Comparison of ENCODE assay signal across 42 mouse cellular contexts in genomic region chr5:107798290-107798689, GRCm38 (mm10). TPM values are rescaled to one million over a fixed set of nuclear protein-coding genes. Genes with fewer than 3 reads are reported as not detected.
"Had no signal": no experiment of that assay in that cellular context is flagged by ENCODE, and none has a peak within 500 bp of the region (broad histone marks: within the 10 kb centered on the region; RNA-seq: fewer than 3 reads in every experiment).

No protein-coding gene starts in this region.

- H3K4me3 ChIP-seq: limb, embryonic 10.5 days; limb, embryonic 12.5 days; limb, embryonic 13.5 days; limb, embryonic 15.5 days; liver, embryonic 12.5 days; liver, embryonic 13.5 days; liver, embryonic 15.5 days; lung, embryonic 15.5 days; megakaryocyte, embryonic 14.5 days; midbrain, embryonic 10.5 days; midbrain, embryonic 12.5 days; midbrain, embryonic 13.5 days; midbrain, embryonic 15.5 days; myocyte had no signal

- H3K9ac ChIP-seq: limb, embryonic 12.5 days; limb, embryonic 13.5 days; limb, embryonic 15.5 days; liver, embryonic 12.5 days; liver, embryonic 13.5 days; liver, embryonic 14.5 days; liver, embryonic 15.5 days; liver, postnatal 0 days; lung, embryonic 14.5 days; lung, embryonic 15.5 days; midbrain, embryonic 12.5 days; midbrain, embryonic 13.5 days; midbrain, embryonic 15.5 days had no signal

- H3K27me3 ChIP-seq: limb, embryonic 12.5 days; limb, embryonic 13.5 days; limb, embryonic 15.5 days; liver, embryonic 12.5 days; liver, embryonic 13.5 days; liver, embryonic 15.5 days; lung, embryonic 15.5 days; midbrain, embryonic 12.5 days; midbrain, embryonic 13.5 days; midbrain, embryonic 15.5 days had no signal

- ATAC-seq: liver, embryonic 12.5 days; liver, postnatal 0 days; lung, postnatal 0 days; midbrain, embryonic 13.5 days; midbrain, embryonic 15.5 days; midbrain, embryonic 16.5 days had no signal

- H3K4me1 ChIP-seq: limb, embryonic 10.5 days; limb, embryonic 12.5 days; limb, embryonic 13.5 days; limb, embryonic 15.5 days; liver, embryonic 12.5 days; midbrain, embryonic 10.5 days; midbrain, embryonic 12.5 days; midbrain, embryonic 13.5 days; midbrain, embryonic 15.5 days had no signal

- DNase-seq: left cerebral cortex, postnatal 4 days; liver; liver, embryonic 13.5 days; liver, postnatal 0 days; lung, adult 18-20 months; lung, adult 2 months; lung, embryonic 14.5 days; lung, postnatal 10 days; lung, postnatal 14 days; lung, postnatal 36 days; lung, postnatal 4 days; midbrain, embryonic 14.5 days had no signal

- H3K36me3 ChIP-seq: midbrain, embryonic 15.5 days had no signal

- H3K9me3 ChIP-seq: limb, embryonic 10.5 days; limb, embryonic 12.5 days; limb, embryonic 13.5 days; limb, embryonic 15.5 days; liver, embryonic 12.5 days; liver, embryonic 13.5 days; liver, embryonic 15.5 days; lung, embryonic 15.5 days; megakaryocyte, embryonic 14.5 days; midbrain, embryonic 10.5 days; midbrain, embryonic 12.5 days; midbrain, embryonic 13.5 days; midbrain, embryonic 15.5 days had no signal

- H3K4me2 ChIP-seq: limb, embryonic 12.5 days; limb, embryonic 13.5 days; limb, embryonic 15.5 days; liver, embryonic 11.5 days; liver, embryonic 12.5 days; liver, embryonic 13.5 days; liver, embryonic 15.5 days; lung, embryonic 14.5 days; lung, embryonic 15.5 days; midbrain, embryonic 11.5 days; midbrain, embryonic 12.5 days; midbrain, embryonic 13.5 days; midbrain, embryonic 15.5 days had no signal

- H3K27ac ChIP-seq: limb, embryonic 10.5 days; limb, embryonic 12.5 days; limb, embryonic 13.5 days; limb, embryonic 15.5 days; liver, embryonic 12.5 days; liver, embryonic 13.5 days; liver, embryonic 14.5 days; liver, embryonic 15.5 days; lung, embryonic 15.5 days; macrophage; midbrain, embryonic 10.5 days; midbrain, embryonic 12.5 days; midbrain, embryonic 13.5 days; midbrain, embryonic 15.5 days had no signal

RNA-seq across cellular contexts. Expression of gene Ube2d2b, which starts 31.6 kb away (rescaled TPM):
- total RNA-seq: left cerebral cortex, adult 8-10 months; left cerebral cortex, postnatal 10 days; left cerebral cortex, postnatal 14 days; left cerebral cortex, postnatal 25 days; left cerebral cortex, postnatal 36 days; left cerebral cortex, postnatal 4 days; liver, adult 2 months; megakaryocyte progenitor cell, adult 5-6 weeks; megakaryocyte-erythroid progenitor cell, adult 5-6 weeks; midbrain, postnatal 0 days; monocyte, adult 5-6 weeks had no signal
- polyA plus RNA-seq: limb, embryonic 14.5 days; limb, embryonic 15.5 days; liver, adult 2 months; lung, adult 2 months; macrophage; midbrain, embryonic 11.5 days had no signal
